25 mouse cellular contexts compared by ENCODE assay signal in the genomic region with DNA sequence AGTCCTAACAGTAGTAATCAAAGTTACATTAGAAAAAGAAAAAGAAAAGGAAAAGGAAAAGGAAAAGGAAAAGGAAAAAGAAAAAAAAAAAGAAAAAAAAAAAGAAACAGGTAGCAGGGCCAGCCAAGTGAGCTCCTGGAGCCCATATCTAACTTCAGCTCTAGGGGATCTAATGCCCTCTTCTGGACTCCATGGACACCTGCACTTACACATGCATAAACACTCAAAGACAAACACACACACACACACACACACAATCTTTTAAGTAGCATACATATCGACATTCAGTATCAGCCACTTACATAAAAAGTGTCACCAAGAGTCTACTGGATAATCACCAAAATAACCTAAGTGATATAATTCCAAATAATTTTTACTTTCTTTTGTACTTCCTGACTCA. TPM values are rescaled to one million over a fixed set of nuclear protein-coding genes. Genes with fewer than 3 reads are reported as not detected.
A peak's percentile ranks its signal among the peaks of the same experiment; 100 is the strongest.
DNase-seq lines count a peak whose midpoint lies in the region; ATAC-seq and TF ChIP-seq lines count a peak whose summit lies in the region.
"Had no signal": no experiment of that assay in that cellular context is flagged by ENCODE, and none has a peak within 500 bp of the region (broad histone marks: within the 10 kb centered on the region; RNA-seq: fewer than 3 reads in every experiment).

No protein-coding gene starts in this region.

- ATAC-seq in heart, postnatal 0 days (ENCODE audit: insufficient read depth, low read depth): no peak
- no peak for ATAC-seq in liver, embryonic 13.5 days (ENCODE audit: low read depth)
- ATAC-seq in hindbrain, postnatal 0 days: no peak
- ATAC-seq: forebrain, embryonic 16.5 days; midbrain, embryonic 16.5 days had no signal

- no peaks in the 10 kb centered on the region for H3K36me3 ChIP-seq in heart, postnatal 0 days (replicated peaks; ENCODE audit: control insufficient read depth, insufficient read depth, low read length)
- no peaks in the 10 kb centered on the region; the same call in 1 of the 2 replicates for H3K36me3 ChIP-seq in heart, embryonic 10.5 days
- H3K36me3 ChIP-seq in liver, embryonic 13.5 days: peaks cover 18% of the 10 kb centered on the region
- H3K36me3 ChIP-seq in MEL (ENCODE audit: control insufficient read depth in 1 of 2, insufficient read depth in 2 of 2, low read length in 2 of 2): peaks cover 0 to 26% of the 10 kb centered on the region in 2 experiments; a peak in 2 of 4 replicates
- H3K36me3 ChIP-seq in splenic B cell, adult 2 months (ENCODE audit: control insufficient read depth, insufficient read depth, low read length, poor library complexity, severe bottlenecking): no peaks in the 10 kb centered on the region
- H3K36me3 ChIP-seq in hindbrain, postnatal 0 days (ENCODE audit: insufficient read depth, low read length): no peaks in the 10 kb centered on the region
- H3K36me3 ChIP-seq: heart, embryonic 13.5 days; hindbrain, embryonic 12.5 days had no signal

- no peak overlapping the region for H3K9ac ChIP-seq in heart, postnatal 0 days (replicated peaks; ENCODE audit: low read depth, low read length)
- no peak overlapping the region for H3K9ac ChIP-seq in liver, embryonic 13.5 days
- H3K9ac ChIP-seq in MEL (ENCODE audit: control insufficient read depth, low read depth, low read length, poor library complexity, severe bottlenecking): no peak overlapping the region
- no peak overlapping the region for H3K9ac ChIP-seq in hindbrain, postnatal 0 days (replicated peaks; ENCODE audit: low read length)
- H3K9ac ChIP-seq: heart, embryonic 13.5 days; hindbrain, embryonic 12.5 days; lung, embryonic 14.5 days had no signal

- TF ChIP-seq EP300 in heart, postnatal 0 days (IDR thresholded peaks at IDR 0.05; ENCODE audit: low read depth): no peak
- no peak for TF ChIP-seq EP300 in MEL (IDR thresholded peaks at IDR 0.05; ENCODE audit: low read depth in 1 of 2, low read length in 2 of 2)

- H3K27me3 ChIP-seq in heart, postnatal 0 days (ENCODE audit: control insufficient read depth, insufficient read depth, low read length): no peaks in the 10 kb centered on the region
- H3K27me3 ChIP-seq in heart, embryonic 10.5 days (ENCODE audit: insufficient read depth, poor library complexity, severe bottlenecking): no peaks in the 10 kb centered on the region
- H3K27me3 ChIP-seq in liver, embryonic 13.5 days: no peaks in the 10 kb centered on the region
- H3K27me3 ChIP-seq in MEL (ENCODE audit: control insufficient read depth in 1 of 2, insufficient read depth in 2 of 2, low read length in 2 of 2): no peaks in the 10 kb centered on the region
- no peaks in the 10 kb centered on the region; the same call in 1 of the 2 replicates for H3K27me3 ChIP-seq in splenic B cell, adult 2 months (ENCODE audit: control insufficient read depth, insufficient read depth, low read length, poor library complexity, severe bottlenecking)
- no peaks in the 10 kb centered on the region for H3K27me3 ChIP-seq in hindbrain, postnatal 0 days (ENCODE audit: insufficient read depth, low read length)
- H3K27me3 ChIP-seq: heart, embryonic 13.5 days; hindbrain, embryonic 12.5 days had no signal

- H3K79me2 ChIP-seq in MEL (ENCODE audit: control insufficient read depth, insufficient read depth, low read length, poor library complexity): peaks cover 54% of the 10 kb centered on the region

- H3K27ac ChIP-seq in heart, postnatal 0 days (ENCODE audit: low read depth): no peak overlapping the region
- no peak overlapping the region for H3K27ac ChIP-seq in heart, embryonic 10.5 days
- no peak overlapping the region for H3K27ac ChIP-seq in liver, embryonic 13.5 days
- H3K27ac ChIP-seq in MEL (ENCODE audit: control insufficient read depth, low read depth, low read length): no peak overlapping the region
- H3K27ac ChIP-seq in hindbrain, postnatal 0 days: no peak overlapping the region
- H3K27ac ChIP-seq: embryonic facial prominence, embryonic 10.5 days; heart, embryonic 13.5 days; hindbrain, embryonic 12.5 days; left cerebral cortex, adult 2 months had no signal

- H3K9me3 ChIP-seq in heart, postnatal 0 days (replicated peaks; ENCODE audit: control insufficient read depth, low read length): no peaks in the 10 kb centered on the region
- no peaks in the 10 kb centered on the region for H3K9me3 ChIP-seq in heart, embryonic 10.5 days
- no peaks in the 10 kb centered on the region for H3K9me3 ChIP-seq in liver, embryonic 13.5 days (replicated peaks)
- no peaks in the 10 kb centered on the region for H3K9me3 ChIP-seq in MEL (replicated peaks; ENCODE audit: insufficient read depth, low read length)
- H3K9me3 ChIP-seq in hindbrain, postnatal 0 days (ENCODE audit: low read length): no peaks in the 10 kb centered on the region
- H3K9me3 ChIP-seq: embryonic facial prominence, embryonic 10.5 days; G1E; heart, embryonic 13.5 days; hindbrain, embryonic 12.5 days had no signal

- peaks cover 23% of the 10 kb centered on the region for H3K4me1 ChIP-seq in heart, postnatal 0 days (ENCODE audit: control insufficient read depth, insufficient read depth)
- H3K4me1 ChIP-seq in heart, embryonic 10.5 days: peaks cover 11% of the 10 kb centered on the region
- H3K4me1 ChIP-seq in liver, embryonic 13.5 days (replicated peaks): peaks cover 61% of the 10 kb centered on the region
- H3K4me1 ChIP-seq in MEL (ENCODE audit: control insufficient read depth in 1 of 2, insufficient read depth in 2 of 2, low read length in 2 of 2): peaks cover 0 to 4% of the 10 kb centered on the region in 2 experiments; a peak in 2 of 4 replicates
- H3K4me1 ChIP-seq in hindbrain, postnatal 0 days (ENCODE audit: insufficient read depth, low read length): peaks cover 13% of the 10 kb centered on the region

- H3K4me3 ChIP-seq in heart, postnatal 0 days (ENCODE audit: low read depth, low read length): no peak overlapping the region
- no peak overlapping the region for H3K4me3 ChIP-seq in heart, embryonic 10.5 days
- H3K4me3 ChIP-seq in liver, embryonic 13.5 days (replicated peaks): no peak overlapping the region
- no peak overlapping the region for H3K4me3 ChIP-seq in MEL (ENCODE audit: control insufficient read depth in 1 of 2, insufficient read depth in 1 of 2, low read depth in 2 of 2, low read length in 2 of 2)
- no peak overlapping the region for H3K4me3 ChIP-seq in hindbrain, postnatal 0 days (ENCODE audit: low read length)
- H3K4me3 ChIP-seq: embryonic facial prominence, embryonic 10.5 days; heart, embryonic 13.5 days; hindbrain, embryonic 12.5 days; left cerebral cortex, adult 2 months had no signal

- no peak for TF ChIP-seq POLR2A in MEL (IDR thresholded peaks at IDR 0.05; ENCODE audit: control insufficient read depth in 1 of 2, insufficient read depth in 1 of 2, low read depth in 1 of 2, low read length in 2 of 2, poor library complexity in 1 of 2)

- WGBS in heart, postnatal 0 days: 91% methylated on average over 1 of the region's 1 CpGs
- 90% methylated on average over 1 of the region's 1 CpGs for WGBS in heart, embryonic 10.5 days
- 82% methylated on average over 1 of the region's 1 CpGs for WGBS in liver, embryonic 13.5 days (ENCODE audit: insufficient replicate concordance)
- WGBS in hindbrain, postnatal 0 days: 100% methylated on average over 1 of the region's 1 CpGs

- TF ChIP-seq CTCF in heart, postnatal 0 days (IDR thresholded peaks at IDR 0.05; ENCODE audit: low read depth): peak; percentile 19; the same call in 1 of the 2 replicates
- TF ChIP-seq CTCF in MEL (IDR thresholded peaks at IDR 0.05 in 2 of 3, conservative IDR thresholded peaks at IDR 0.05 in 1 of 3; ENCODE audit: control insufficient read depth in 1 of 3, insufficient read depth in 1 of 3, low read depth in 2 of 3, low read length in 3 of 3, poor library complexity in 1 of 3, severe bottlenecking in 1 of 3): peak in 2 of 3 experiments; percentile 14 to 30; a peak in 3 of 6 replicates
- no peak for TF ChIP-seq CTCF in hindbrain, postnatal 0 days (IDR thresholded peaks at IDR 0.05; ENCODE audit: low read depth)

- DNase-seq in heart, postnatal 0 days (ENCODE audit: low spot score): peak; percentile 21
- no peak for DNase-seq in heart, embryonic 10.5 days (ENCODE audit: low spot score)
- DNase-seq in liver, embryonic 13.5 days: no peak
- no peak for DNase-seq in liver
- no peak for DNase-seq in MEL (ENCODE audit: low read depth, low spot score)
- DNase-seq in splenic B cell, adult 2 months (ENCODE audit: low read depth, low spot score): peak; percentile 15
- DNase-seq in hindbrain, postnatal 0 days (ENCODE audit: low spot score): no peak
- no peak for DNase-seq in spleen, postnatal 36 days (ENCODE audit: low spot score in 2 of 2)
- DNase-seq: adrenal gland, postnatal 14 days; cerebellum, adult 8-10 months; gastrocnemius, postnatal 14 days; heart, adult 11 months; kidney, postnatal 4 days; lung, embryonic 14.5 days; lung, postnatal 4 days; thymus, adult 2 months had no signal

- no peak for TF ChIP-seq RAD21 in MEL (IDR thresholded peaks at IDR 0.05; ENCODE audit: low read depth, low read length)

- no peak overlapping the region for H3K4me2 ChIP-seq in heart, postnatal 0 days (ENCODE audit: low read depth, low read length)
- H3K4me2 ChIP-seq in liver, embryonic 13.5 days: peak overlapping the region; percentile 23
- H3K4me2 ChIP-seq in hindbrain, postnatal 0 days (ENCODE audit: low read depth, low read length): no peak overlapping the region
- H3K4me2 ChIP-seq: heart, embryonic 13.5 days; hindbrain, embryonic 12.5 days; lung, embryonic 14.5 days had no signal

RNA-seq across cellular contexts. Expression of a gene that starts 31.8 kb away (rescaled TPM):
- 55.0 and 62.5 TPM in 2 replicates for total RNA-seq in heart, postnatal 0 days (2014; rRNA removed; ENCODE audit: low replicate concordance)
- 42.4 and 42.9 TPM in 2 replicates for polyA plus RNA-seq in heart, postnatal 0 days (2015; fragmentation: Nextera tagmentation; extraction: Ambion mirVana)
- 27.2 and 27.4 TPM in 2 replicates for polyA plus RNA-seq in heart, embryonic 10.5 days (2016; fragmentation: Nextera tagmentation; extraction: Ambion mirVana)
- 33.3 and 38.6 TPM in 2 replicates for polyA plus RNA-seq in liver, embryonic 13.5 days (2015; fragmentation: Nextera tagmentation; extraction: Ambion mirVana)
- 37.9 and 41.3 TPM in 2 replicates for total RNA-seq in MEL (2012; rRNA removed)
- 10 to 100 TPM in 1 of 2 experiments, not detected in 1; 37.6 TPM for polyA plus RNA-seq in MEL (2012; ENCODE audit: insufficient read depth in 1 of 2, insufficient read length in 2 of 2, low read depth in 1 of 2, low replicate concordance in 2 of 2, missing spikeins in 1 of 2)
- 40.9 and 41.8 TPM in 2 replicates for total RNA-seq in hindbrain, postnatal 0 days (2014; rRNA removed)
- polyA plus RNA-seq in hindbrain, postnatal 0 days (2015; fragmentation: Nextera tagmentation; extraction: Ambion mirVana): 30.8 and 32.2 TPM in 2 replicates

RNA-seq across cellular contexts. Expression of a gene that starts 55.1 kb away (rescaled TPM):
- not detected in 2 replicates for total RNA-seq in heart, postnatal 0 days (2014; rRNA removed; ENCODE audit: low replicate concordance)
- 0.03 and 0.10 TPM in 2 replicates for polyA plus RNA-seq in heart, postnatal 0 days (2015; fragmentation: Nextera tagmentation; extraction: Ambion mirVana)
- polyA plus RNA-seq in heart, embryonic 10.5 days (2016; fragmentation: Nextera tagmentation; extraction: Ambion mirVana): 0.11 TPM in 1 of 2 replicates, not detected in the other
- 0.03 TPM in 1 of 2 replicates, not detected in the other for polyA plus RNA-seq in liver, embryonic 13.5 days (2015; fragmentation: Nextera tagmentation; extraction: Ambion mirVana)
- total RNA-seq in MEL (2012; rRNA removed): not detected in 2 replicates
- not detected for polyA plus RNA-seq in MEL (2012; ENCODE audit: insufficient read depth in 1 of 2, insufficient read length in 2 of 2, low read depth in 1 of 2, low replicate concordance in 2 of 2, missing spikeins in 1 of 2)
- total RNA-seq in hindbrain, postnatal 0 days (2014; rRNA removed): 37.5 and 44.4 TPM in 2 replicates
- 15.2 and 16.3 TPM in 2 replicates for polyA plus RNA-seq in hindbrain, postnatal 0 days (2015; fragmentation: Nextera tagmentation; extraction: Ambion mirVana)
- total RNA-seq: adrenal gland, postnatal 14 days; common myeloid progenitor, adult 5-6 weeks had no signal
- polyA plus RNA-seq: G1E; kidney, embryonic 14.5 days had no signal

Comparison
In these comparisons a context has a peak if more than half of its experiments do, and no peak if none do; other contexts are left out.
1. DNase-seq: peak in heart, postnatal 0 days (single experiment) and splenic B cell, adult 2 months (single experiment); none in heart, embryonic 10.5 days (single experiment), liver, embryonic 13.5 days (single experiment), liver (single experiment), MEL (single experiment), hindbrain, postnatal 0 days (single experiment) and spleen, postnatal 36 days (0 of 2).
2. RNA of a gene that starts 55.1 kb away (polyA plus RNA-seq): 15.2 to 16.3 TPM in hindbrain, postnatal 0 days; 0.11 TPM in heart, embryonic 10.5 days, 0.03 to 0.10 TPM in heart, postnatal 0 days, 0.03 TPM in liver, embryonic 13.5 days and not detected in MEL; every median in the first group is over 10 times any median in the second.